Mouse (Mus musculus) embryonic fibroblast, embryonic 13.5 days (primary cell): ENCODE measurements around the gene Cuta.

ENCODE experiments used
- CTCF ChIP-seq: IDR thresholded peaks from 2 replicates; pipeline ENCODE4 v1.5.1; 2011; ENCODE audit warnings: mild to moderate bottlenecking, control low read depth, low read length, moderate library complexity, borderline replicate concordance; ENCODE audit not compliant: insufficient read depth
- POLR2A ChIP-seq: IDR thresholded peaks from 2 replicates; pipeline ENCODE4 v1.6.1; 2011; ENCODE audit warnings: low read depth, mild to moderate bottlenecking, control low read depth, low read length, moderate library complexity

DNA sequence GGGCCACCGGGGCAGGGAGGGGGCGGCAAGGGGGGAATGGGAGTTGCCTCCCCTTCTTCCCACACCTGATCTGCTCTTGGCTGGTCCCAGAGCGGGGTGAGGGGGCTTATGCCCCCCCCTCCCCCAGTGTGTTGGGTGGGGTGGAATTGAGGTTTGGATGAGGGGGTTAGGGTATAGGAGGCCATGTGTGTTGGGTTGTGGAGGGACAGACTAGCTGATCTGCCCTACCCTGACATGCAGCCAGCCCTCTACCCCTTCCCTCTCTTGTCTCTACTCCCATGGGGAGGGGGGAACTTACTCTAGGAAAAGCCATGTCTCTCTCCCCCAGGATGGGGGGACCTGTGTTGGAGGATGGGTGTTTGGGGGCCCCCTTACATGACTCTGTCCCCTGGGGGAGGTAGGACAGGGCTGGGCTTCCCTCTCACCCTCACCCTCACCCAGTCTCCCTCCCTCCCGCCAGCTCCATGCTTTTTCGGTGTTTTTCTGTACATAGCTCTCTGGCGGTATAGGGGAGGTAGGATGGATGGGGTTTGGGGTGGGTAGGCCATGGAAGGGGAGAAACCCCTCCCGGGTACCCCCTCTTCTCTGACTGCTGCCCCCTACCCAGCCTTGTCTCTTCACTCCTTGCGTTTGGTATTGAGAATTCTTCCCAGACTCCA lies 32.0 kb upstream of the Cuta start:
- TF ChIP-seq CTCF (no peak), POLR2A (no peak)
